Mouse (Mus musculus): Measurements from ENCODE around the gene Odf3b. TPM values are rescaled to one million over a fixed set of nuclear protein-coding genes. Genes with fewer than 3 reads are reported as not detected.
A peak's percentile ranks its signal among the peaks of the same experiment; 100 is the strongest.

Gene Odf3b
- total RNA-seq, 2 experiments from 2014 or later, result 0.26 to 0.72 TPM

GRCm38 (mm10) chr15:89374801-89375534, 4.1 kb downstream of the Odf3b start:
- DNase-seq, result no peak

- no peak for DNase-seq
These were observed 4.7 kb downstream of the Odf3b start for GRCm38 (mm10) chr15:89374340-89374739.

GRCm38 (mm10) chr15:89373762-89374248, 5.3 kb downstream of the Odf3b start, which contains the start of gene Sco2:
Gene Sco2 (minus strand): TSS chr15:89373846.
- DNase-seq, result peak; percentile 98

- DNase-seq, result peak; percentile 88
These were observed 5.9 kb downstream of the Odf3b start for GRCm38 (mm10) chr15:89373027-89373761.

- DNase-seq, result no peak
These were observed 6.5 kb downstream of the Odf3b start for GRCm38 (mm10) chr15:89372536-89372935.

- DNase-seq, result no peak
These were observed 7.0 kb downstream of the Odf3b start for GRCm38 (mm10) chr15:89372068-89372467.

- no peak for DNase-seq
These were observed 13.9 kb downstream of the Odf3b start for GRCm38 (mm10) chr15:89365141-89365551.

GRCm38 (mm10) chr15:89363051-89363450, 16.0 kb downstream of the Odf3b start:
- no peak for DNase-seq

- DNase-seq, result no peak
These were observed 20.3 kb downstream of the Odf3b start for GRCm38 (mm10) chr15:89358784-89359183.

GRCm38 (mm10) chr15:89356372-89356771, 22.7 kb downstream of the Odf3b start:
- DNase-seq, result peak; percentile 82

- peak; percentile 97 for DNase-seq
These were observed 23.6 kb downstream of the Odf3b start, which contains the start of the genes Lmf2 and Ncaph2 for GRCm38 (mm10) chr15:89355241-89356187. Gene Lmf2 (minus strand): TSS chr15:89355659. Gene Ncaph2 (plus strand): TSS chr15:89355719.

GRCm38 (mm10) chr15:89354455-89354854, 24.6 kb downstream of the Odf3b start:
- DNase-seq, result no peak

- DNase-seq, result no peak
These were observed 25.2 kb downstream of the Odf3b start for GRCm38 (mm10) chr15:89353837-89354236.

GRCm38 (mm10) chr15:89352795-89353194, 26.3 kb downstream of the Odf3b start:
- no peak for DNase-seq

- no peak for DNase-seq
These were observed 27.0 kb downstream of the Odf3b start for GRCm38 (mm10) chr15:89352054-89352453.

GRCm38 (mm10) chr15:89351302-89351701, 27.8 kb downstream of the Odf3b start:
- DNase-seq, result no peak

GRCm38 (mm10) chr15:89350447-89350846, 28.6 kb downstream of the Odf3b start:
- DNase-seq, result no peak

- DNase-seq, result no peak
These were observed 35.8 kb downstream of the Odf3b start for GRCm38 (mm10) chr15:89343325-89343724.

- DNase-seq, result no peak
These were observed 37.4 kb downstream of the Odf3b start for GRCm38 (mm10) chr15:89341678-89342077.

- DNase-seq, result no peak
These were observed 38.9 kb downstream of the Odf3b start for GRCm38 (mm10) chr15:89340136-89340535.

- no peak for DNase-seq
These were observed 39.4 kb downstream of the Odf3b start for GRCm38 (mm10) chr15:89339696-89340095.

- DNase-seq, result no peak
These were observed 42.7 kb downstream of the Odf3b start for GRCm38 (mm10) chr15:89336422-89336821.

Measured in heart, postnatal 4 days (tissue).